Mouse (Mus musculus) Patski (cell line): ENCODE data around the gene Ncapd2. TPM values are rescaled to one million over a fixed set of nuclear protein-coding genes. Genes with fewer than 3 reads are reported as not detected.
A peak's percentile ranks its signal among the peaks of the same experiment; 100 is the strongest.

ENCODE experiments used
- ATAC-seq: fragments of 100-300 bp; one replicate; pipeline ENCODE4 v1.8.0; 2021
- CTCF ChIA-PET: fragments of 350-600 bp; sonication (Branson Sonifier 250); formaldehyde crosslinking; loops from one replicate; lab custom pipeline; 2022; ENCODE audit warnings: inconsistent platforms; lab: Charles Lee
- POLR2A ChIA-PET: fragments of 350-600 bp; sonication (Branson Sonifier 250); formaldehyde crosslinking; loops from one replicate; lab custom pipeline; 2022; ENCODE audit warnings: antibody characterized with exemption, inconsistent platforms; lab: Charles Lee
- DNase-seq: peaks from one replicate; pipeline ENCODE4 v3.0.0-alpha.2; 2011; ENCODE audit warnings: low read depth, low spot score
- H3K27me3 ChIP-seq: fragments of 371-371 bp; one replicate; pipeline ENCODE4 v1.5.1; 2021
- CTCF ChIP-seq: fragments of 100-300 bp; IDR thresholded peaks from one replicate; pipeline ENCODE4 v1.5.1; 2021
- in situ Hi-C: fragments of 300-500 bp; cut with MboI; formaldehyde crosslinking; loops from 3 replicates; pipeline ENCODE4 v1.11.1; 2018; ENCODE audit warnings: low pct_unique_long_range_greater_than_20kb, mixed read lengths
- polyA plus RNA-seq: library from polyadenylated mRNA; unstranded; gene quantifications from one replicate; pipeline ENCODE4 v1.2.3, GENCODE M21; 2021

Gene Ncapd2
- polyA plus RNA-seq, 1 experiment from 2014 or later, result 73.8 TPM

- no peaks in the 10 kb centered on the region for H3K27me3 ChIP-seq
- TF ChIP-seq CTCF, result no peak
- ChIA-PET CTCF (no interaction called here), POLR2A (interaction anchor here (1.5 kb wide), 1 partner anchor 22 kb away, joined by 5 read pairs; no protein-coding TSS in a partner anchor)
- in situ Hi-C loops, result no loop called here
- no peak for ATAC-seq
- no peak for DNase-seq
Measured at GRCm38 (mm10) chr6:125192841-125193240, 1.3 kb upstream of the Ncapd2 start.

- no peaks in the 10 kb centered on the region for H3K27me3 ChIP-seq
- ATAC-seq (peak; percentile 86), DNase-seq (no peak)
- CTCF ChIA-PET, result no interaction called here
- POLR2A ChIA-PET, result interaction anchor here (1.5 to 1.6 kb wide), 2 partner anchors 21 to 25 kb away, joined by 5 to 6 read pairs; partner anchors contain the start of gene Gapdh
- TF ChIP-seq CTCF, result no peak
- in situ Hi-C loops, result no loop called here
Measured at GRCm38 (mm10) chr6:125192016-125192714, 664 bp upstream of the Ncapd2 start.

GRCm38 (mm10) chr6:125190816-125191215 lies 685 bp downstream of the Ncapd2 start:
- POLR2A ChIA-PET, result interaction anchor here (0.8 to 1.6 kb wide), 2 partner anchors 24 to 30 kb away, joined by 3 to 6 read pairs; partner anchors contain the start of gene Gapdh
- TF ChIP-seq CTCF, result no peak
- DNase-seq, result no peak
- in situ Hi-C loops, result no loop called here
- CTCF ChIA-PET, result no interaction called here
- H3K27me3 ChIP-seq, result no peaks in the 10 kb centered on the region
- no peak for ATAC-seq

GRCm38 (mm10) chr6:125186203-125186602 lies 5.3 kb downstream of the Ncapd2 start:
- H3K27me3 ChIP-seq, result no peaks in the 10 kb centered on the region
- POLR2A ChIA-PET, result interaction anchor here (1.6 kb wide), 1 partner anchor 12 kb away, joined by 5 read pairs; no protein-coding TSS in a partner anchor
- CTCF ChIA-PET, result interaction anchor here (1.3 to 1.5 kb wide), 2 partner anchors 18 to 32 kb away, joined by 3 to 4 read pairs; no protein-coding TSS in a partner anchor
- ATAC-seq, result no peak
- in situ Hi-C loops, result no loop called here
- TF ChIP-seq CTCF, result no peak
- DNase-seq, result no peak

- no peaks in the 10 kb centered on the region for H3K27me3 ChIP-seq
- ChIA-PET CTCF (no interaction called here), POLR2A (no interaction called here)
- DNase-seq (no peak), ATAC-seq (no peak)
- TF ChIP-seq CTCF, result no peak
- in situ Hi-C loops, result no loop called here
Measured at GRCm38 (mm10) chr6:125182133-125182532, 9.4 kb downstream of the Ncapd2 start.

GRCm38 (mm10) chr6:125179601-125180000 lies 11.9 kb downstream of the Ncapd2 start:
- DNase-seq (no peak), ATAC-seq (no peak)
- in situ Hi-C loops, result no loop called here
- ChIA-PET CTCF (no interaction called here), POLR2A (no interaction called here)
- no peak for TF ChIP-seq CTCF
- no peaks in the 10 kb centered on the region for H3K27me3 ChIP-seq

GRCm38 (mm10) chr6:125175469-125175868 lies 16.0 kb downstream of the Ncapd2 start:
- no peak for ATAC-seq
- in situ Hi-C loops, result no loop called here
- no peak for DNase-seq
- TF ChIP-seq CTCF, result no peak
- POLR2A ChIA-PET, result interaction anchor here (1.2 kb wide), 1 partner anchor 11 kb away, joined by 5 read pairs; no protein-coding TSS in a partner anchor
- CTCF ChIA-PET, result no interaction called here
- no peaks in the 10 kb centered on the region for H3K27me3 ChIP-seq

GRCm38 (mm10) chr6:125173256-125173655 lies 18.2 kb downstream of the Ncapd2 start:
- H3K27me3 ChIP-seq, result no peaks in the 10 kb centered on the region
- in situ Hi-C loops, result no loop called here
- no peak for TF ChIP-seq CTCF
- ChIA-PET POLR2A (no interaction called here), CTCF (interaction anchor here (1.0 kb wide), 1 partner anchor 15 kb away, joined by 3 read pairs; no protein-coding TSS in a partner anchor)
- DNase-seq (no peak), ATAC-seq (no peak)

GRCm38 (mm10) chr6:125172474-125172873 lies 19.0 kb downstream of the Ncapd2 start:
- ChIA-PET CTCF (no interaction called here), POLR2A (no interaction called here)
- DNase-seq (no peak), ATAC-seq (no peak)
- no peak for TF ChIP-seq CTCF
- no peaks in the 10 kb centered on the region for H3K27me3 ChIP-seq
- in situ Hi-C loops, result no loop called here

GRCm38 (mm10) chr6:125170194-125170593 lies 21.3 kb downstream of the Ncapd2 start:
- H3K27me3 ChIP-seq, result no peaks in the 10 kb centered on the region
- CTCF ChIA-PET, result interaction anchor here (0.6 to 2.7 kb wide), 5 partner anchors 11 to 101 kb away, joined by 3 to 9 read pairs (median 3); no protein-coding TSS in a partner anchor
- no peak for DNase-seq
- no peak for TF ChIP-seq CTCF
- ATAC-seq, result no peak
- POLR2A ChIA-PET, result interaction anchor here (0.6 to 1.3 kb wide), 3 partner anchors 11 to 101 kb away, joined by 3 to 5 read pairs (median 5); partner anchors contain the start of genes Mrpl51 and Ncapd2
- in situ Hi-C loops, result no loop called here

GRCm38 (mm10) chr6:125168086-125168485 lies 23.4 kb downstream of the Ncapd2 start:
- ChIA-PET POLR2A (interaction anchor here (0.7 to 0.9 kb wide), 2 partner anchors 64 to 1368 kb away, joined by 3 to 6 read pairs; no protein-coding TSS in a partner anchor), CTCF (interaction anchor here (1.2 to 2.7 kb wide), 2 partner anchors 13 to 18 kb away, joined by 4 to 9 read pairs; no protein-coding TSS in a partner anchor)
- no peak for ATAC-seq
- no peaks in the 10 kb centered on the region for H3K27me3 ChIP-seq
- in situ Hi-C loops, result no loop called here
- TF ChIP-seq CTCF, result no peak
- no peak for DNase-seq
